Mouse (Mus musculus): Measurements from ENCODE around the gene Ect2l.

The Ect2l gene

DNA sequence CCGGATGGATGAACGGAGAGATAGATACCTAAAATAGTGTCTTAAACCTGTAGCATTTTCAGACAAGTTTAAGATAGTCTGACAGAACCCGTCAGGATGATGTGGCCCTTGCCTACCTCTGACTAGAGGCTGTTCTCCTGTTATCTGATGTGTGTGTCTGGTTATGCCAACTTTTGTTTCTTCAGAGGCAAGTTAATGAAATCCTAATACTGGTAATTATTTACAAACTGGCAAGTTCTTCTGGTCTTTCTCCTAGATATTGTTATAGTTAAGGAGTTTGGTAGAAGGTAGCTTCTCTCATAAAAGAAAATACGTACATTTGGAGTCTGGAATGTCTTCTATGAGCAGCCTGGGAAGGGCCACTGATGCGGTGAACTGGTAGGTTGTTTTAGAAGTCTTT is 80.4 kb downstream of the Ect2l start:
- in situ Hi-C loops (cut with MboI; ENCODE audit: low pct_unique_long_range_greater_than_20kb in 1 of 2, low sequenced_read_pairs in 2 of 2, unreplicated experiment in 1 of 2) = no loop called here

DNA sequence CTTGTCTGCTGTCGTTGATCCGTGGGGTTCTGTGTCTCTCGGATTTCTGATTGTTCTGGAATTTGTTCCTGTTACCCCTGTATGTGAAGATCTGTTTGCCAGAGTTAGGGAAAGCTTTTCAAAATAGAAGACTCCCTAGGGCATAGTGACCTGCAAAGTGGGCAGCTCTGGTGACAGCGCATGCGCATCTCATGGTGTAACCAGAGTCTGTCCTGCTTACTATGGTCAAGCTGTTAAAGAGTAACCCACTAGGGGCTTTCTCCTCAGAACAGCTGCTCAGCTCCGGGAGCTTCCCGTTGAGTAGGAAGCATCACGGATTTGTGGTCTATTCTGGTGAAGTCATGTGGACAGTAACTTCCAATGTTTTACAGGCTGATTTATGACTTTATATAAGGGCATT is 92.4 kb downstream of the Ect2l start:
- in situ Hi-C loops (cut with MboI; ENCODE audit: low pct_unique_long_range_greater_than_20kb in 1 of 2, low sequenced_read_pairs in 2 of 2, unreplicated experiment in 1 of 2) = no loop called here

- in situ Hi-C loops (cut with MboI; ENCODE audit: low pct_unique_long_range_greater_than_20kb in 1 of 2, low sequenced_read_pairs in 2 of 2, unreplicated experiment in 1 of 2) = no loop called here
Observed at GRCm38 (mm10) chr10:18113473-18114093, 97.1 kb downstream of the Ect2l start.

GRCm38 (mm10) chr10:18110940-18111339 is 99.8 kb downstream of the Ect2l start:
- in situ Hi-C loops (cut with MboI; ENCODE audit: low pct_unique_long_range_greater_than_20kb in 1 of 2, low sequenced_read_pairs in 2 of 2, unreplicated experiment in 1 of 2) = no loop called here

GRCm38 (mm10) chr10:18107471-18107870 is 103.2 kb downstream of the Ect2l start:
- in situ Hi-C loops (cut with MboI; ENCODE audit: low pct_unique_long_range_greater_than_20kb in 1 of 2, low sequenced_read_pairs in 2 of 2, unreplicated experiment in 1 of 2) = no loop called here

GRCm38 (mm10) chr10:18102166-18102565 is 108.5 kb downstream of the Ect2l start:
- in situ Hi-C loops (cut with MboI; ENCODE audit: low pct_unique_long_range_greater_than_20kb in 1 of 2, low sequenced_read_pairs in 2 of 2, unreplicated experiment in 1 of 2) = no loop called here

DNA sequence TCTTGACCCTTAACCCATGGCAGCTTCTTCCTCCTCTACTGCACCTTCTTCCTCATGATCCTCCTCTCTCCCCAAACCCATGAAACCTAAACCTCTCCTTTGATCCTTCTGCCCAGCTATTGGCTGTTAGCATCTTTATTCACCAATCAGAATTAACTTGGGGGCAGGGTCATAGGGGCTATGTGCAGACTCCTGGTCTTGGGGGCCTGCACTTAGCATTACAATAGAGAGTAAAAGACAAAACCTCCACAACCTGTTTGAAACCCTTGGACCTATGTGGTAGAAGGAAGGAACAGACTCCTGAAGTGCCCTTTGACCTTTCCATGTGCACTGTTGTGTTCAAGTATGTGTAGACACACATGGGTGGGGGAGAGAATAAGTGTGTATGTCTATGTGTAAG is 120.0 kb downstream of the Ect2l start:
- in situ Hi-C loops (cut with MboI; ENCODE audit: low pct_unique_long_range_greater_than_20kb in 1 of 2, low sequenced_read_pairs in 2 of 2, unreplicated experiment in 1 of 2) = no loop called here

- in situ Hi-C loops (cut with MboI; ENCODE audit: low pct_unique_long_range_greater_than_20kb in 1 of 2, low sequenced_read_pairs in 2 of 2, unreplicated experiment in 1 of 2) = no loop called here
Observed at GRCm38 (mm10) chr10:18082772-18083171, 127.9 kb downstream of the Ect2l start.

GRCm38 (mm10) chr10:18081536-18081935 is 129.2 kb downstream of the Ect2l start:
- in situ Hi-C loops (cut with MboI; ENCODE audit: low pct_unique_long_range_greater_than_20kb in 1 of 2, low sequenced_read_pairs in 2 of 2, unreplicated experiment in 1 of 2) = no loop called here

Measured in mouse embryonic stem cell (cell line).